Mouse (Mus musculus): Measurements from ENCODE around the gene Fam205a1.
"Not testable (repeated sequence)": the region's sequence is repeated elsewhere in the genome, so short reads cannot be mapped to it uniquely, and the experiment has no call there.

Fam205a1 gene

GRCm38 (mm10) chr4:42853788-42854187 lies at the start of gene Fam205a1:
Gene Fam205a1, minus strand, starts transcription at chr4:42853888.
- DNase-seq (ENCODE audit: low spot score): not testable (repeated sequence)

DNA sequence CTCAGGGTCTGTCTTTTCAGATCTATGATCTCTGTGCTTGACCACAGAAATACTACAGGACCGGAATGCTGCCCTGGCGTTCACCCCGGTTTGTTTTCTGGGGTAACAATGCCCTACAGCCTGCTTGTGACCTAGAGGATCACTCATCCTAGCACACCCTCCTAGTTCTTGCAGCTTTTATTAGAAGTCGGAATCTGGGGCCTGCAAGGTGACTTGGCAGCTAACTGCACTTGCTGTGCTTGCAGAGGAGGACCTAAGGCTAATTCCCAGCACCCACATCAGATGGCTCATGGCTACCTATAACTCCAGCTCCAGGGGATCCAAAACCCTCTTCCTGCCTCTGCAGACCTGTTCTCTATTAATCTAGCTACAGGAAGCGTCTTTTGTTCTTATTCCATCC lies 49.0 kb upstream of the Fam205a1 start:
- DNase-seq (ENCODE audit: low spot score): no peak

- DNase-seq (ENCODE audit: low spot score): no peak
Measured at GRCm38 (mm10) chr4:42902174-42902573, 48.5 kb upstream of the Fam205a1 start.

- DNase-seq (ENCODE audit: low spot score): no peak
Measured at GRCm38 (mm10) chr4:42900878-42901277, 47.2 kb upstream of the Fam205a1 start.

DNA sequence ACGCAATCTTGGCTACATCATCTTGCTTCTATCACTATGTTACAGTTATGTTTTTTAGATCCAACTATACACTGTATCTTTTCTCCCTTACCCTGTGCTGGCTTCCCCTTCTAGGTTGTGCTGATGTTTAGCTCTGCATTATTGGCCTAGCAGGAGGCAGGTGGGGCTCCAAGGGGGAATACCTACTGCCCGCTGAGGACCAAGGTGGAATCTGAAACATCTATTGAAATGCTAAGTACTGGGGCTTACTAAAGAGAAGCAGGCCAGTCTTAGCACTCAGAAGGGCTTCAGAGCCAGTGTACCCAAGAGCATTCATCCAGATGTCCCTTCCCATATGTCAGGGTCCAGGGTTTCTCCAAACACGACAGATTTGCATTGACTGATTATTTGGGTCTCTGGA lies 45.2 kb upstream of the Fam205a1 start:
- no peak for DNase-seq (ENCODE audit: low spot score)

DNA sequence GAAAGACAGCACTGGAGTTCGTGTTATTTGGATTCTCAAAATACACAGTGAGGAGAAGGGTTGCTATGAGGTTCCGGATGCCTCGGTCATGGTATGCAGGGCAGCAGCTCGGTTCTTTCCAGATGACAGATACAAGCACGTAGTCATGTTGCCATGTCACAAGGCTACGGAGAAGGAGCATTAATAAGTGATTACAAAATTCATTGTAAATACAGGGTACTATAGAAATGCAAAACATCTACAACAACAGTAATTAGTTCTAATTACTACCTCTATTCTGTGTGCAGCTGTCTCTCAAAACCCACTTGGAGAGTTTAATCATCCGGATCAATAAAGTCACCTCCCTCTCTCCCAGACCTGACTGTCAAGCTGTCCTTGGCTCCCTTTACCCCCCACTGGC lies 41.4 kb upstream of the Fam205a1 start:
- no peak for DNase-seq (ENCODE audit: low spot score)

GRCm38 (mm10) chr4:42891176-42891575 lies 37.5 kb upstream of the Fam205a1 start:
- no peak for DNase-seq (ENCODE audit: low spot score)

- DNase-seq (ENCODE audit: low spot score): no peak
Measured at GRCm38 (mm10) chr4:42888806-42889205, 35.1 kb upstream of the Fam205a1 start.

DNA sequence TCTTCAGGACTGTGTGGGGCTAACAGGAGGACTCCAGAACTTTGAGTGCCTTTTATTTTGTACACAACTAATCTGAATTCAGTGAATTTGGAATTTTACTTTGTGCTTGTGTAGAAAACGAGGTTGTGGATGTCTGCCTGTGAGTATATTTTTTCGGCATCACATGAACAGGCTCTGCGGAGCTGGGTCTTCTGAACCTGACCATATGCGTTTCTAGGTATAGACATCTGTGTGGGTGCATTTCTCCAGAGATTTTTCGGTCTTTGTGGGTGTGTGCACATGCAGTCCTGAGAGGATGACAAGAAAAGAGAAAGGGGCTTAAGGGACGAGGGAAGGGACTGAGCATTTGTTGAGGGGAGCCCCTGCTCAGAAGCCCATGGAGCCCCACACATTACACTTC lies 33.2 kb upstream of the Fam205a1 start:
- no peak for DNase-seq (ENCODE audit: low spot score)

DNA sequence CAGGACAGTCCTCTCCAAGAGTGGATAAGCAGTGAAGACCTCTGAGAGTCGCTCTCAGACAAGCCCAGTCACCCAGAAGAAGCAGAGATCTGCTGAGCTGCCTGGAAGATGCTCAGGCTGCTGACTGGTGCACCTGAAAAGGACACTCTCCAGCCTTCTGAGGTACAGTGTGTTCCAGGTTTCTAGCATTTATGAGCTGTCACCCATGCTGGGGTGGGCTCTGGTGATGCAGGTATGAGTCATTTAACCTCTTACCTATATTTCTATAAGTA lies 26.9 kb upstream of the Fam205a1 start:
- DNase-seq (ENCODE audit: low spot score): no peak

- no peak for DNase-seq (ENCODE audit: low spot score)
Measured at GRCm38 (mm10) chr4:42879829-42880676, 26.4 kb upstream of the Fam205a1 start.

GRCm38 (mm10) chr4:42877657-42878056 lies 24.0 kb upstream of the Fam205a1 start:
- no peak for DNase-seq (ENCODE audit: low spot score)

DNA sequence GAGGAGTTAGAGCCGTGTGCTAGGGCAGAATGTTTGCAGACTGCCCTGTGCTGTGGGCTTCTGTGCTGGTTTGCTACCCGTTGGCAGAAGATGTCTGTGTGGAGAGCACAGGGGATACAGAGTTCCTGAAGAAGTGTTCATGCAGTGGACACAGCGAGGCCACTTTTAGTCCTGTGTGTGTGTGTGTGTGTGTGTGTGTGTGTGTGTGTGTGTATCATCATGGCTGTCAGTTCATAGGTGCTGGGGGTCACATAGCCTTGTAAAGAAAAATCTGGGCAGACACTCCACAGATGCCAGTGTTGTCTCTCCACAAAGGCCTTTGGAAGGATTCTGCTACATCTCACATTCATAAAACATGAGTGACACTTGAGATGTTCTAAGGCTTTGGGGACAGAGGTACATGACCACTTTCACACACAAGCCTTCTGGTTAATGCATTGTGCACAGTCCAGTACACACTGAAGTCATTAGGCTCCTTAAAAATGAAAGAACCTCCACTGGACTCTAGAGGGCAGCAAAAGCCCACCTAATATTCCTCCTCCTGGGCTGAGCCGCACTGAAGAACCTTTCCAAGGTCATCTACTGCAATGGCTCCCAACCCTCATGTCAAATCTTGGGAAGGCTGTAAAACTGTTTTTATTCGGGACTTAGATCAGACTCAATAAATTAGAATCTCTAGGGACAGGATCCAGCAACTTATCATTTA lies 23.1 kb upstream of the Fam205a1 start:
- peak; percentile 10 for DNase-seq (ENCODE audit: low spot score)

- DNase-seq (ENCODE audit: low spot score): no peak
Measured at GRCm38 (mm10) chr4:42874134-42874533, 20.4 kb upstream of the Fam205a1 start, which contains the start of gene Fam205c. Gene Fam205c, minus strand, starts transcription at chr4:42874234.

- DNase-seq (ENCODE audit: low spot score): no peak
Measured at GRCm38 (mm10) chr4:42872746-42873435, 19.2 kb upstream of the Fam205a1 start.

DNA sequence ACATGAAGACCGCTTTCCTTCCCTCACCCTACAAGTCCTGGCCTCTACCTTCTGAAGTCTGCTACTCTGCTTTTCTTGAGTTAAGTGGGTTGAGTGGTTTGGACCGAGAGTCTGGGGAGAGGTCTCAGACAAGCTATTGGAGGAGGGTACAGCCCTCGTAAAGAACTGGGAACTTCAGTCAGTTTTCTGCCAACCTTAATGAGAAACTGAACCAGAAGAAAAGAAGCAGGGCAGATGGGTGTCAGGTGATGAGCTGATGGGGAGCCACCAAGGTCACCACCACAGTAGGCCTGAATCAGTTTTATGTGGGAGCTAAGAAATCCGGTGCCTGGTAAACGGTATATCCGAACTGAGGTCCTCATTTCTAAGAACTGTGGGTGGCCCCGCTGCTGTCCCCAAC lies 18.5 kb upstream of the Fam205a1 start:
- DNase-seq (ENCODE audit: low spot score): no peak

- DNase-seq (ENCODE audit: low spot score): no peak
Measured at GRCm38 (mm10) chr4:42870748-42871147, 17.1 kb upstream of the Fam205a1 start.

- no peak for DNase-seq (ENCODE audit: low spot score)
Measured at GRCm38 (mm10) chr4:42868193-42868592, 14.5 kb upstream of the Fam205a1 start.

GRCm38 (mm10) chr4:42867390-42867789 lies 13.7 kb upstream of the Fam205a1 start:
- DNase-seq (ENCODE audit: low spot score): no peak

DNA sequence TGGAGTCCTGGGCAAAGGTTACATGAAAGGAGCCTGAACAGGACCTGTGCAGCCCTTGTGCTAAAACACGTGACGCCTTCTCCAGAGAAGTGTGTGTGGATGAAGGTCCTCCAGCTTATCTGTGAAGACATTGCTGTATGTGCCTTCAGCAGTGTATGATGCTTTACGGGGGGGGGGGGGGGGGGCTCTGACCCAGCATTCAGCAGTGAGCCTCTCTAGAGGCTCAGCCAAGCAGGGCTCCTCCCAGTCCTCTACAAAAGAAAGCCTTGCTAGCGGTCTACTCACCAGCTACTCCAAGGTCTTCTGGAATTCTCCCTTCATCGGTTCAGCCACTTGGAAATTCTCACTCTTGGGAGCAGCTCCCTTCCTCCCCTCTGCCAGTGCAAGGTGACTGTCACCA lies 9.8 kb upstream of the Fam205a1 start:
- DNase-seq (ENCODE audit: low spot score): not testable (repeated sequence)

DNA sequence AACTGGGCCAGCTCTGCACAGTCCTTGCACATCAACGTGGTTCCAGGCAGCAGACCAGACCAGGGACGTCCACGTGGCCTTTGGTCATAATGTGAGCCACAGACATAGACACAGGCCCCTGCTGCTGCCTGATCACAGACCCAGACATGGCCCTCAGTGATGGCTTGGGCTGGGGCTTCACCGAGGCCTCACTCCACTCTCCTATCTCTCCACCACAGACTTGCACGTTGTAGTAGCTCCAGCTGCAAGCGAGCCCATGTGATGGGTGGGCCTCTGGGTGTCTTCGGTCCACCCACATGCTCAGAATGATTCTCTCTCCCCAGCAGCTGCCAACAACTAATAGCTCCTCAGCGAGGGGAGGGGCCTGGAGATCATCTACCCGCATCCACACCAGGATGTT lies 6.8 kb upstream of the Fam205a1 start:
- DNase-seq (ENCODE audit: low spot score): not testable (repeated sequence)

DNA sequence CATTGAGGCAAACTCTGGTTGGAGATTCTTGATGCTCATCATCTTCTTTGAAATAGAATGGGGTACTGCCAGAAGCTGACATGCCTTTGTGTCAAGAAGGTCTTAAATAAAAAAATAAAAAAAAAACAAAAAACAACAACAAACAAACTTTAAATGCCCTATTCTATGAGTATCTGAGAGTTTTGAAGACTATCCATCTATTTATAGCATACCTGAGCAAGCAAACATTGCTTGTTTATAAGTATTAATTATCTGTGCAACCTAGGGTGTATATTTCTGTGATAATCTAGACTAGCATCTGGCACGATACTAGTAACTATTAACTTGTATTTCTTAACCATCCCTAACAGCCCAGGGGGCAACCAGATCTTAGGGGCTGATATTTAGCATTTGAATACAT lies 3.0 kb upstream of the Fam205a1 start, which contains the start of gene Gm12394:
Gene Gm12394, minus strand, starts transcription at position 101 of the 400 bp plus-strand sequence.
- not testable (repeated sequence) for DNase-seq (ENCODE audit: low spot score)
